Mouse (Mus musculus): ENCODE data around the gene Lrrc61.
A peak's percentile ranks its signal among the peaks of the same experiment; 100 is the strongest.

DNA sequence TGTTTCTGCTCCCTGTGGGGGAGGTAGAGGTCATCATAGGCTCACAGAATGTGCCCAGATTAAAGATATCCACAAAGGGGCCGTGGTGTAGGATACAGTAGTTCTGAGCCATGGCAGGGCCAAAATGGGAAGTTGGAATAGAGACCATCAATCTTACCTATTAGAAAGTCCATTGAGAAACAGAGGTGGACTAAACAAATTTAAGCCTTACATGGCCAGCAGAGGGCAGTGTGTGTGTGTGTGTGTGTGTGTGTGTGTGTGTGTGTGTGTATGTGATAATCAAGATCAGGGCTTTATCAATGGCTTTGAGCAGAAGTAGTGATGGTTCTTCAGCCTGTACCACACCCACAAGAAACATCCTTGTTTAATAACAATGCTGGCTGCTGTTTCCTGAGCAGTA is 8.3 kb upstream of the Lrrc61 start:
- TF ChIP-seq CTCF (IDR thresholded peaks at IDR 0.05; ENCODE audit: extremely low read depth, insufficient read depth, low read length) (peak; percentile 57), POLR2A (IDR thresholded peaks at IDR 0.05; ENCODE audit: extremely low read depth, insufficient read depth, low read length) (no peak)

All from cortical plate, adult 2 months (tissue).